Mouse (Mus musculus) heart, embryonic 14.5 days (tissue): ENCODE measurements around the gene Atp13a1. TPM values are rescaled to one million over a fixed set of nuclear protein-coding genes. Genes with fewer than 3 reads are reported as not detected.

Source experiments
- ATAC-seq: fragments of 200-750 bp; cut with Nextera tagmentation; 2 replicates; pipeline ENCODE4 v1.8.0; 2017; ENCODE audit warnings: low read depth, moderate TSS enrichment; ENCODE audit not compliant: insufficient number of reproducible peaks, insufficient read depth, low FRiP score
- H3K27ac ChIP-seq, 2 experiments: fragments of 200-500 bp in 1 of 2; fragments of 300-500 bp in 1 of 2; sonication (generic) in 1 of 2; replicated peaks in 1 of 2; 2 replicates each; pipeline ENCODE4 v1.5.1; 2012 to 2014; ENCODE audit warnings: low read depth in 2 of 2, low read length in 2 of 2, control low read depth in 1 of 2, mild to moderate bottlenecking in 1 of 2, mixed read lengths in 1 of 2; ENCODE audit not compliant: control insufficient read depth in 1 of 2, insufficient read depth in 1 of 2
- H3K27me3 ChIP-seq: fragments of 300-500 bp; sonication (generic); 2 replicates; pipeline ENCODE4 v1.6.1; 2014; ENCODE audit warnings: mild to moderate bottlenecking, low read length, control low read depth; ENCODE audit not compliant: control insufficient read depth, insufficient read depth
- H3K36me3 ChIP-seq: fragments of 300-500 bp; sonication (generic); 2 replicates; pipeline ENCODE4 v1.6.1; 2014; ENCODE audit warnings: mild to moderate bottlenecking, control low read depth, low read length, mixed read lengths; ENCODE audit not compliant: control insufficient read depth, insufficient read depth
- H3K4me1 ChIP-seq, 2 experiments: fragments of 200-500 bp in 1 of 2; fragments of 300-500 bp in 1 of 2; sonication (generic) in 1 of 2; 2 replicates each; pipeline ENCODE4 v1.6.1; 2012 to 2014; ENCODE audit warnings: low read length in 2 of 2, control low read depth in 1 of 2, mixed read lengths in 1 of 2; ENCODE audit not compliant: control insufficient read depth in 2 of 2, insufficient read depth in 2 of 2
- H3K4me2 ChIP-seq: fragments of 300-500 bp; sonication (generic); 2 replicates; pipeline ENCODE4 v1.6.1; 2014; ENCODE audit warnings: mild to moderate bottlenecking, low read length
- H3K4me3 ChIP-seq, 2 experiments: fragments of 200-500 bp in 1 of 2; fragments of 300-500 bp in 1 of 2; sonication (generic) in 1 of 2; 2 replicates each; pipeline ENCODE4 v1.5.1; 2012 to 2014; ENCODE audit warnings: low read length in 2 of 2, mild to moderate bottlenecking in 2 of 2, control low read depth in 1 of 2, low read depth in 1 of 2, moderate library complexity in 1 of 2; ENCODE audit not compliant: control insufficient read depth in 1 of 2, insufficient read depth in 1 of 2
- H3K9ac ChIP-seq: fragments of 300-500 bp; sonication (generic); 2 replicates; pipeline ENCODE4 v1.6.1; 2014; ENCODE audit warnings: mild to moderate bottlenecking, low read length
- H3K9me3 ChIP-seq: fragments of 300-500 bp; sonication (generic); 2 replicates; pipeline ENCODE4 v1.6.1; 2016; ENCODE audit warnings: low read length, control low read depth; ENCODE audit not compliant: control insufficient read depth
- WGBS: fragments of 180-500 bp; shearing (Covaris S2); extraction: QIAGEN DNeasy Blood & Tissue Kit; methylation state at CpG from one replicate; pipeline ENCODE4 v1.1.7; 2014; 5-methylcytosine and 5-hydroxymethylcytosine counted together
- polyA plus RNA-seq: library from polyadenylated mRNA; unstranded; fragments of >200 nt; fragmentation: Nextera tagmentation; extraction: Ambion mirVana; gene quantifications from 2 replicates; pipeline ENCODE4 v1.2.1, GENCODE M21; 2014

Atp13a1 gene
- polyA plus RNA-seq, 1 experiment from 2014 or later, result 25.0 TPM

GRCm38 (mm10) chr8:69822386-69823191, 31.6 kb downstream of the Atp13a1 start, which contains the start of gene Lpar2:
TSS of gene Lpar2 (plus strand) at chr8:69822429.
- Histone ChIP-seq H3K4me1 (peaks cover 3 to 5% of the 10 kb centered on the region in 2 experiments; a peak in 1 of 4 replicates), H3K9me3 (no peaks in the 10 kb centered on the region), H3K27me3 (no peaks in the 10 kb centered on the region), H3K4me3 (peak within 1 kb of the TSS; percentile 55 to 61), H3K4me2 (peak within 1 kb of the TSS; percentile 87), H3K36me3 (peaks cover 12% of the 10 kb centered on the region), H3K9ac (peak within 1 kb of the TSS; percentile 74), H3K27ac (peak within 1 kb of the TSS; percentile 15 to 37; a peak in 2 of 4 replicates)
- 5% methylated on average over 32 of the region's 35 CpGs for WGBS
- ATAC-seq, result peak; percentile 47

GRCm38 (mm10) chr8:69826371-69826770, 35.4 kb downstream of the Atp13a1 start:
- no peak overlapping the region for H3K4me3 ChIP-seq
- no peak overlapping the region for H3K4me2 ChIP-seq
- peaks cover 6% of the 10 kb centered on the region; the same call in 1 of the 2 replicates for H3K36me3 ChIP-seq
- H3K4me1 ChIP-seq, result peaks cover 3 to 5% of the 10 kb centered on the region in 2 experiments; a peak in 1 of 4 replicates
- 94% methylated on average over 12 of the region's 12 CpGs for WGBS
- no peak for ATAC-seq
- no peak overlapping the region for H3K9ac ChIP-seq
- no peaks in the 10 kb centered on the region for H3K9me3 ChIP-seq
- H3K27ac ChIP-seq, result no peak overlapping the region
- no peaks in the 10 kb centered on the region for H3K27me3 ChIP-seq

- Histone ChIP-seq H3K4me3 (peak within 1 kb of the TSS; percentile 56 to 66), H3K9ac (peak within 1 kb of the TSS; percentile 71), H3K27ac (no peak within 1 kb of the TSS), H3K4me1 (peaks cover 4 to 5% of the 10 kb centered on the region in 2 experiments; a peak in 3 of 4 replicates), H3K27me3 (no peaks in the 10 kb centered on the region), H3K36me3 (no peaks in the 10 kb centered on the region), H3K4me2 (peak within 1 kb of the TSS; percentile 90), H3K9me3 (no peaks in the 10 kb centered on the region)
- under 1% methylated on average over 38 of the region's 38 CpGs for WGBS
- ATAC-seq, result peak; percentile 86
Observed at GRCm38 (mm10) chr8:69832298-69832853, 41.4 kb downstream of the Atp13a1 start, which contains the start of gene Pbx4. TSS of gene Pbx4 (plus strand) at chr8:69832491.

- H3K4me1 ChIP-seq, result peaks cover 2 to 5% of the 10 kb centered on the region in 2 experiments; a peak in 3 of 4 replicates
- no peaks in the 10 kb centered on the region for H3K36me3 ChIP-seq
- H3K9me3 ChIP-seq, result no peaks in the 10 kb centered on the region
- H3K4me2 ChIP-seq, result no peak overlapping the region
- H3K27ac ChIP-seq, result no peak overlapping the region
- H3K27me3 ChIP-seq, result no peaks in the 10 kb centered on the region
- H3K9ac ChIP-seq, result no peak overlapping the region
- WGBS, result 67% methylated on average over 8 of the region's 8 CpGs
- ATAC-seq, result no peak
- H3K4me3 ChIP-seq, result no peak overlapping the region
Observed at GRCm38 (mm10) chr8:69837057-69837682, 46.2 kb downstream of the Atp13a1 start.

GRCm38 (mm10) chr8:69847167-69848065, 56.5 kb downstream of the Atp13a1 start:
- Histone ChIP-seq H3K27ac (no peak overlapping the region), H3K27me3 (no peaks in the 10 kb centered on the region), H3K9ac (no peak overlapping the region), H3K9me3 (no peaks in the 10 kb centered on the region), H3K36me3 (no peaks in the 10 kb centered on the region), H3K4me1 (peaks cover 8 to 10% of the 10 kb centered on the region in 2 experiments), H3K4me3 (no peak overlapping the region), H3K4me2 (no peak overlapping the region)
- WGBS, result 73% methylated on average over 3 of the region's 3 CpGs
- no peak for ATAC-seq

- peak overlapping the region; percentile 20 to 75; a peak in 3 of 4 replicates for H3K27ac ChIP-seq
- peak; percentile 54 for ATAC-seq
Observed at GRCm38 (mm10) chr8:69848951-69849350, 58.0 kb downstream of the Atp13a1 start.

GRCm38 (mm10) chr8:69849899-69850298, 58.9 kb downstream of the Atp13a1 start:
- no peaks in the 10 kb centered on the region for H3K27me3 ChIP-seq
- no peak overlapping the region for H3K27ac ChIP-seq
- no peaks in the 10 kb centered on the region for H3K9me3 ChIP-seq
- H3K4me3 ChIP-seq, result no peak overlapping the region
- no peak overlapping the region for H3K4me2 ChIP-seq
- no peak for ATAC-seq
- peaks cover 8 to 10% of the 10 kb centered on the region in 2 experiments for H3K4me1 ChIP-seq
- no peak overlapping the region for H3K9ac ChIP-seq
- H3K36me3 ChIP-seq, result no peaks in the 10 kb centered on the region
- 26% methylated on average over 3 of the region's 3 CpGs for WGBS

More at GRCm38 (mm10) chr8:69848951-69849350, 58.0 kb downstream of the Atp13a1 start:
- H3K4me1 ChIP-seq, result peaks cover 8 to 10% of the 10 kb centered on the region in 2 experiments
- no peak overlapping the region for H3K4me2 ChIP-seq
- no peaks in the 10 kb centered on the region for H3K36me3 ChIP-seq
- no peak overlapping the region for H3K9ac ChIP-seq
- 21% methylated on average over 8 of the region's 8 CpGs for WGBS
- no peaks in the 10 kb centered on the region for H3K27me3 ChIP-seq
- no peak overlapping the region for H3K4me3 ChIP-seq
- H3K9me3 ChIP-seq, result no peaks in the 10 kb centered on the region
